Mouse (Mus musculus) hindbrain, embryonic 13.5 days (tissue): ENCODE measurements at regions not wholly inside any gene's neighbourhood (a gene's known extent, or its start where the extent isn't known, plus 50 kb on each side); places are given as distances from the start of the nearest gene placed in this dataset.
A peak's percentile ranks its signal among the peaks of the same experiment; 100 is the strongest.

Source experiments
- ATAC-seq: fragments of 200-750 bp; cut with Nextera tagmentation; 2 replicates; pipeline ENCODE4 v1.8.0; 2017; ENCODE audit warnings: moderate TSS enrichment; ENCODE audit not compliant: low FRiP score
- H3K27ac ChIP-seq: fragments of 300-500 bp; sonication (generic); 2 replicates; pipeline ENCODE4 v1.5.1; 2015; ENCODE audit warnings: inconsistent platforms, mild to moderate bottlenecking, moderate library complexity
- H3K27me3 ChIP-seq: fragments of 300-500 bp; sonication (generic); 2 replicates; pipeline ENCODE4 v1.6.1; 2015; ENCODE audit warnings: mild to moderate bottlenecking, inconsistent platforms
- H3K36me3 ChIP-seq: fragments of 300-500 bp; sonication (generic); 2 replicates; pipeline ENCODE4 v1.6.1; 2015; ENCODE audit warnings: mild to moderate bottlenecking, inconsistent platforms
- H3K4me1 ChIP-seq: fragments of 300-500 bp; sonication (generic); replicated peaks from 2 replicates; pipeline ENCODE4 v1.6.1; 2015; ENCODE audit warnings: inconsistent platforms
- H3K4me2 ChIP-seq: fragments of 300-500 bp; sonication (generic); 2 replicates; pipeline ENCODE4 v1.6.1; 2015; ENCODE audit warnings: inconsistent platforms, mild to moderate bottlenecking, moderate library complexity
- H3K4me3 ChIP-seq: fragments of 300-500 bp; sonication (generic); 2 replicates; pipeline ENCODE4 v1.5.1; 2015; ENCODE audit warnings: mild to moderate bottlenecking, inconsistent platforms
- H3K9ac ChIP-seq: fragments of 300-500 bp; sonication (generic); 2 replicates; pipeline ENCODE4 v1.6.1; 2015; ENCODE audit warnings: mild to moderate bottlenecking, inconsistent platforms
- H3K9me3 ChIP-seq: fragments of 300-500 bp; sonication (generic); 2 replicates; pipeline ENCODE4 v1.6.1; 2016; ENCODE audit warnings: inconsistent platforms
- WGBS: fragments of 180-500 bp; shearing (Covaris S2); methylation state at CpG from one replicate; pipeline ENCODE4 v1.1.7; 2015; 5-methylcytosine and 5-hydroxymethylcytosine counted together

DNA sequence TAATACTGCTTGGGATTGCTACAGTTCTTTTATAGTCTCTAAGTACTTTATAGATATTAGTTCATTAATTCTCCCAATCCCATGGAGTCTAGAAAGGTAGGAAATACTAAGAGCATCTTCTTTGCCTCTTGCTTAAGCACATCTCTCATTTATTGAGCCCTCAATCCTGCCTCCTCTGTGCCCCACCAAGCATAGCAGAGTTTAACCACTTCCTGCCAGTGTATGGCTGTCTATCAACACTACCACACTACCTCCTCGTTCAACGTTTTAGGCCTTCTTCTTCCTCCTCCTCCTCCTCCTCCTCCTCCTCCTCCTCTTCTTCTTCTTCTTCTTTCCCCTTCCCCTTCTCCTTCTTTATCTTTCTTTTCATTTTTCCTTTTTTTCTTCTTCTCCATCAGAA is 839.1 kb downstream of the Ets1 start:
- H3K4me1 ChIP-seq: no peaks in the 10 kb centered on the region
- H3K4me2 ChIP-seq: no peak overlapping the region
- no peak overlapping the region for H3K9ac ChIP-seq
- WGBS: 76% methylated on average over 2 of the region's 2 CpGs
- no peak for ATAC-seq
- no peaks in the 10 kb centered on the region for H3K9me3 ChIP-seq
- no peaks in the 10 kb centered on the region for H3K36me3 ChIP-seq
- H3K27ac ChIP-seq: no peak overlapping the region
- no peak overlapping the region for H3K4me3 ChIP-seq
- H3K27me3 ChIP-seq: no peaks in the 10 kb centered on the region

GRCm38 (mm10) chr9:33482845-33483540 is 847.0 kb downstream of the Ets1 start:
- no peak overlapping the region for H3K4me2 ChIP-seq
- 74% methylated on average over 5 of the region's 5 CpGs for whole genome bisulfite sequencing
- H3K9ac ChIP-seq: no peak overlapping the region
- no peaks in the 10 kb centered on the region for H3K4me1 ChIP-seq
- no peak overlapping the region for H3K4me3 ChIP-seq
- no peaks in the 10 kb centered on the region for H3K27me3 ChIP-seq
- H3K36me3 ChIP-seq: no peaks in the 10 kb centered on the region
- H3K27ac ChIP-seq: no peak overlapping the region
- no peaks in the 10 kb centered on the region for H3K9me3 ChIP-seq
- no peak for ATAC-seq

DNA sequence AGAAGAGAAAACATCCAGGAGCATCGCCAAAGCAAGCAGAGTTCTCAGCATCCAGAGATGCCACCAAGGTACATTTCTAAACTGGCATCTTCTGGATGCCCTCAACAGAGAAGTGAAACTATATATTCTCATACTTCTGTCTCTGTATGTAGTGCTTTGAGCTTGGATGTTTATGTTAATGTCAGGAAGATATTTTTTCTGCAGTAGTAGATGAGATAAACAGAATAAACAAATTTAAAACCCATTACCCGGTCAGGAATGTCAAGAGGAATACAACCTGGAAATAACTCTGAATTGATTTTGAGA is 847.5 kb downstream of the Ets1 start:
- ATAC-seq: no peak
- WGBS: 99% methylated on average over 2 of the region's 2 CpGs
- no peaks in the 10 kb centered on the region for H3K4me1 ChIP-seq
- no peak overlapping the region for H3K4me2 ChIP-seq
- H3K9ac ChIP-seq: no peak overlapping the region
- no peak overlapping the region for H3K27ac ChIP-seq
- H3K9me3 ChIP-seq: no peaks in the 10 kb centered on the region
- no peaks in the 10 kb centered on the region for H3K27me3 ChIP-seq
- H3K36me3 ChIP-seq: no peaks in the 10 kb centered on the region
- no peak overlapping the region for H3K4me3 ChIP-seq

- WGBS: 85% methylated on average over 1 of the region's 1 CpGs
- H3K4me2 ChIP-seq: no peak overlapping the region
- H3K9me3 ChIP-seq: no peaks in the 10 kb centered on the region
- H3K9ac ChIP-seq: no peak overlapping the region
- H3K36me3 ChIP-seq: no peaks in the 10 kb centered on the region
- no peak for ATAC-seq
- H3K4me1 ChIP-seq: no peaks in the 10 kb centered on the region
- no peaks in the 10 kb centered on the region for H3K27me3 ChIP-seq
- H3K27ac ChIP-seq: no peak overlapping the region
- H3K4me3 ChIP-seq: no peak overlapping the region
Measured at GRCm38 (mm10) chr9:33533101-33533810, 897.2 kb downstream of the Ets1 start.

- H3K27ac ChIP-seq: no peak overlapping the region
- 0 out of 2 replicates have a peak, but pooled peaks cover 3% of the 10 kb centered on the region for H3K4me1 ChIP-seq
- no peak overlapping the region for H3K4me2 ChIP-seq
- no peaks in the 10 kb centered on the region for H3K27me3 ChIP-seq
- no peaks in the 10 kb centered on the region for H3K9me3 ChIP-seq
- WGBS: 67% methylated on average over 5 of the region's 5 CpGs
- no peak overlapping the region for H3K9ac ChIP-seq
- no peaks in the 10 kb centered on the region for H3K36me3 ChIP-seq
- no peak overlapping the region for H3K4me3 ChIP-seq
- no peak for ATAC-seq
Measured at GRCm38 (mm10) chr9:33543301-33543700, 907.3 kb downstream of the Ets1 start.

DNA sequence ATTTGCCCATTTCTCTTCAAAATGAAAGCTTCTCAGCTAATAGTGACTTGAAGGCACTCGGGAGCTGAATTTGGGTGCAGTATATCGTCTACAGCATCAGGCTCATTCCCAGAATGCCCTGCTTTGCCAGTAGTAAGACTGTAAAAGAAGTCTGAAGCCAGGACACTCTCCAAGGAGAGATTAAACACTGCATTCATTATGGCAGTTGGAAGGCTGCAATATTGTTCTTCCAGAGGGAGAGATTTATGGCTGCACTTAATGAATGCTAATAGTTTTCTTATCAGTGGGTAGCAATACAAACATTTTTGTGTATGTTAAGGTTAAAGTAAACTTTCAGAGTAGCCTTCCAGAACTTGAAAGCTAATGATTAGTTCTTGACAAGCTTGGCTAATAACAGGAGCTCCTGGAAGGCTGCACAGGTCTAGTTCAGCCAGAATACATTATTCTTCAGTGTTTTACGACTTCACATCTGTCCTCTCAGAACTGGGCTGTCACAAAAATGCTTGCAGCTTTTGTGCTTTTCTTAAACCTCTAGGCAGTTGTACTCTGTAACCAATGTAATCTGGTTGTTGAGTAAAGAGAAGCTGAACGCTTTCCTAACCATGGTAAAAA is 910.2 kb downstream of the Ets1 start:
- Histone ChIP-seq H3K4me2 (no peak overlapping the region), H3K9ac (no peak overlapping the region), H3K4me3 (no peak overlapping the region), H3K4me1 (0 out of 2 replicates have a peak, but pooled peaks cover 3% of the 10 kb centered on the region), H3K27me3 (no peaks in the 10 kb centered on the region), H3K36me3 (no peaks in the 10 kb centered on the region), H3K9me3 (no peaks in the 10 kb centered on the region), H3K27ac (no peak overlapping the region)
- no peak for ATAC-seq
- 69% methylated on average over 4 of the region's 4 CpGs for WGBS

DNA sequence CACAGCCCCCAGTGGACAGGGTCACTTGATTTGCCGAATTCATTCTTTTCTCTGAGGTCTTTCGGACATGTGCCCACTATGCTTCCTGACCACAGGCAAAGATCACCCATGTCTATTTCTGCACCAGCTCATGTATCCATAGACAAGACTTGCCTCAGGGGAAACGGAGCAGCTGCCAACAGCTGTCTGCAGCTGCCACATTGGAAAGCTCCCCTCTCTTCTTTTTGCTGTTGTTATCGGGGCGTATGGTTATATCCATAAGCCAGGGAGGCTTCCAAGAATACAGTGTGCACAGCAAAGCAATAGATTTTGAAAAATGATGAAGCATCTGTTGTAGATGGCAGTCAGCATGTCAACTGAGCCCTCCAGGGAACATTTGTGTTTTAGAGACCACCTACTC is 913.4 kb downstream of the Ets1 start:
- Histone ChIP-seq H3K4me3 (no peak overlapping the region), H3K27ac (no peak overlapping the region), H3K4me2 (no peak overlapping the region), H3K27me3 (no peaks in the 10 kb centered on the region), H3K36me3 (no peaks in the 10 kb centered on the region), H3K9me3 (no peaks in the 10 kb centered on the region), H3K9ac (no peak overlapping the region), H3K4me1 (0 out of 2 replicates have a peak, but pooled peaks cover 3% of the 10 kb centered on the region)
- no peak for ATAC-seq
- 90% methylated on average over 5 of the region's 5 CpGs for WGBS

DNA sequence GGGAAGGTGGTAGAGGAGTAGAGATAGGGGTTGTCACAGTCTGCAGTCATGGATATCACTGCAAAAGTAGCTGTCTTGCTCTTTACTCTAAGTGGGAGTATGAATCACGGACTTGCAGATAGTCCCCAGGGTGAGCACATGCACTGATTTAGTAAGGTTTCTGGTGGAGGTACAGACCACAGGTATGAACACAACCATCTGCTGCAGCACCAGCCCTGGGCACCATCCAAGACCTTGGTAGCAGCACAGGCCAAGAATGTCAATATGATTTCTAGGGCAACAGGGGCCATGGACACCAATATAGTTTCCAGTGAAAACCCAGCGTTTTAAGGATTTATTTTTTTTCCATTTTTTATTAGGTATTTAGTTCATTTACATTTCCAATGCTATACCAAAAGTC is 913.7 kb upstream of the Kirrel3 start:
- Histone ChIP-seq H3K4me3 (no peak overlapping the region), H3K27me3 (no peaks in the 10 kb centered on the region), H3K36me3 (no peaks in the 10 kb centered on the region), H3K27ac (no peak overlapping the region), H3K4me2 (no peak overlapping the region), H3K9ac (no peak overlapping the region), H3K9me3 (no peaks in the 10 kb centered on the region), H3K4me1 (no peaks in the 10 kb centered on the region)
- 90% methylated on average over 2 of the region's 2 CpGs for WGBS
- ATAC-seq: no peak

DNA sequence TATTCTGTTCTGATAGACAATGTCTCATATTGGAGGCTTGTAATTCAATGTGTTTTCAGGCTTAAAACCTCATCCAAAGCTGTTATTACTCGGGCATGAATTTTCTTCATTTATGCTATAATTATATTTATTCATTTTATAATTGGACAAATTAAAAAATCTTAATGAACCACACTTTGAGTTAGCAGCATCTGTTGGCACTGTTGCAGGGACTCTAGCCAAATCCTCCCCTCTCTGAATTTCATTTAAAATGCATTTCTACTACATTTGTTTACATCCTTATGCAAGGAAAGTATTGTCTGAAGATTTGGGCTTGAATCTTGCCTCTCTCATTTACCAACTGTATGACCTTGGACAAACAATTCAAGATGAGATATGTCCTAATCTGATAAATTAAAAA is 874.2 kb upstream of the Kirrel3 start:
- H3K9ac ChIP-seq: no peak overlapping the region
- H3K9me3 ChIP-seq: no peaks in the 10 kb centered on the region
- H3K4me3 ChIP-seq: no peak overlapping the region
- no peak overlapping the region for H3K27ac ChIP-seq
- no peaks in the 10 kb centered on the region for H3K36me3 ChIP-seq
- ATAC-seq: no peak
- no peak overlapping the region for H3K4me2 ChIP-seq
- H3K4me1 ChIP-seq: no peaks in the 10 kb centered on the region
- WGBS: 74% methylated on average over 1 of the region's 1 CpGs
- H3K27me3 ChIP-seq: no peaks in the 10 kb centered on the region

- H3K27ac ChIP-seq: no peak overlapping the region
- no peaks in the 10 kb centered on the region for H3K36me3 ChIP-seq
- no peak for ATAC-seq
- no peaks in the 10 kb centered on the region for H3K4me1 ChIP-seq
- 95% methylated on average over 1 of the region's 1 CpGs for WGBS
- no peak overlapping the region for H3K9ac ChIP-seq
- H3K4me3 ChIP-seq: no peak overlapping the region
- no peak overlapping the region for H3K4me2 ChIP-seq
- H3K9me3 ChIP-seq: no peaks in the 10 kb centered on the region
- no peaks in the 10 kb centered on the region for H3K27me3 ChIP-seq
Measured at GRCm38 (mm10) chr9:33624378-33624777, 861.3 kb upstream of the Kirrel3 start.

DNA sequence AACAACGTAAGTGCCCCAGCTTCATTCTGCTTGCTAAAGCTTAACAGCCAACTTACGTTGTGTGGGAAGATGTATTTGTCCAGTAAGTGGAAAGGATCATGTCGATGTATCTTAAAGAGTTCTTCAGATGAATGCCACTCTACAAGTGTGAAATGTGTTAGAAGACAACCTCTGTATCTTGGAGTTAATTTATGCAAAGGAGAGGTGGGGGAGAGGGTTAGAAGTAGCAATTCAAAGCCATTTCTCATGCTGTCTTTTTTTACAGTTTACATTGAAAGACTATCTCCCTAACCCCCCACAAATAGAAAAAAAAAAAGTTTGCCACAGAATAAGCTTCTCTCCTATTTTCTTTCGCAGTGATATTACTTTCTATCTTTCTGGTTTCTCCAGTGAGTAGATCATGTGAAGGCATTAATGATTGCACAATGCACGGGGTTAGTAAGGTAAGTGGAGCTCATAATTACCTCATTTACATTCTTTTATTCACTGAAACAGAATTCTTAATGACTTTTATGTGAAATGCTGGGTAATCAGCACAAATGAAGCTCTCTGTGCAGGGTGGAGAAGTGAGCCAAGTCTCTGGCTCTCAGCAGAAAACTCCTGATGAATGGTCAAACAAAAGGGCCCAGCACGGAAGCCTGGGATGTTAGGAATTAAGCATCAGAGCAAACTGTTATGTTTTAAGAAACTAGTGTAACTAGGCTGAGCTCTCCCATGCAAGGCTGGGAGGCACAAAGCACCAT is 855.8 kb upstream of the Kirrel3 start:
- Histone ChIP-seq H3K27ac (0 out of 2 replicates have a peak overlapping the region, but pooled peaks have one; percentile 44), H3K4me2 (no peak overlapping the region), H3K4me3 (no peak overlapping the region), H3K4me1 (peaks cover 5% of the 10 kb centered on the region; the same call in 1 of the 2 replicates), H3K9ac (no peak overlapping the region), H3K9me3 (no peaks in the 10 kb centered on the region), H3K27me3 (no peaks in the 10 kb centered on the region), H3K36me3 (no peaks in the 10 kb centered on the region)
- 61% methylated on average over 6 of the region's 6 CpGs for WGBS
- peak; percentile 69; the same call in 1 of the 2 replicates for ATAC-seq

GRCm38 (mm10) chr9:33662978-33663377 is 822.7 kb upstream of the Kirrel3 start:
- no peaks in the 10 kb centered on the region for H3K9me3 ChIP-seq
- H3K36me3 ChIP-seq: no peaks in the 10 kb centered on the region
- no peak overlapping the region for H3K4me3 ChIP-seq
- H3K4me1 ChIP-seq: no peaks in the 10 kb centered on the region
- H3K9ac ChIP-seq: no peak overlapping the region
- no peak overlapping the region for H3K27ac ChIP-seq
- H3K27me3 ChIP-seq: no peaks in the 10 kb centered on the region
- ATAC-seq: no peak
- no peak overlapping the region for H3K4me2 ChIP-seq
- 89% methylated on average over 5 of the region's 5 CpGs for WGBS
